Mouse (Mus musculus): ENCODE measurements at regions not wholly inside any gene's neighbourhood (a gene's known extent, or its start where the extent isn't known, plus 50 kb on each side); places are given as distances from the start of the nearest gene placed in this dataset.
A peak's percentile ranks its signal among the peaks of the same experiment; 100 is the strongest.

GRCm38 (mm10) chr13:34464221-34464620 lies 119.2 kb upstream of the Slc22a23 start:
- intact Hi-C loops (cut with DNase I), result no loop called here
- DNase-seq (ENCODE audit: low spot score in 2 of 2), result no peak

DNA sequence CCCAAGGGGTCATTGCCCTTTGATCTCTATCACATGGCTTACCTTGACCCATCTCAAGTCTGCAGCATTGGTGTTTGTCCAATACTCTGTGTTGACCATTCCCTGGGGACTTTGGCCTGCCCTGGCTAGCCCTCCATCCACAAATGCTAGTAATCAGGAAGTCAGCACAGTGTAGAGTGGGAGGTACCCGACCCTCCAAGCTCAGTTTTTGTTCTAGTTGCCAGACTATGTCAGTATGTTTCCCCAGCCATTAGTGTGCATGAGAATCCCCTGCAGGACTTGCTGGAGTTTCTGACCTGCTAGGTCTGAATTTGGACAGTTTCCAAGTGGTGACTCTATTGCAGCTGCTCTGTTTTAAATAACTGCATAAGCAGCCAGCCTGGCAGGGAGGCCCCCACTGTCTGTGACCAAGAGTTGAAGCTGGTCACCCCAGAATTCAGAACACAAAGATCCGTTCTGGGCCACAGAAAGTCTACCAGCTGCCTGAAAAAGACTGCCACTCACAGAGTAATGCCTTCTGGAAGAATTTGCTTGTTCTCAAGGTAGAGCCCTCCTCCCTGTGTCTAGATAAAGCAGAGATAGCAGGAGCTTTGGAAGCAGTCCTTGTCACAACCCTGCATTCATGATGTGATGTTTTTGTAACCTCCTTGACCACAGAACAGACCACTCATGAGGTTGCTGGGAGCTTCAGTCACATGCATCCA lies 118.0 kb upstream of the Slc22a23 start:
- intact Hi-C loops (cut with DNase I), result no loop called here
- no peak for DNase-seq (ENCODE audit: low spot score in 2 of 2)

DNA sequence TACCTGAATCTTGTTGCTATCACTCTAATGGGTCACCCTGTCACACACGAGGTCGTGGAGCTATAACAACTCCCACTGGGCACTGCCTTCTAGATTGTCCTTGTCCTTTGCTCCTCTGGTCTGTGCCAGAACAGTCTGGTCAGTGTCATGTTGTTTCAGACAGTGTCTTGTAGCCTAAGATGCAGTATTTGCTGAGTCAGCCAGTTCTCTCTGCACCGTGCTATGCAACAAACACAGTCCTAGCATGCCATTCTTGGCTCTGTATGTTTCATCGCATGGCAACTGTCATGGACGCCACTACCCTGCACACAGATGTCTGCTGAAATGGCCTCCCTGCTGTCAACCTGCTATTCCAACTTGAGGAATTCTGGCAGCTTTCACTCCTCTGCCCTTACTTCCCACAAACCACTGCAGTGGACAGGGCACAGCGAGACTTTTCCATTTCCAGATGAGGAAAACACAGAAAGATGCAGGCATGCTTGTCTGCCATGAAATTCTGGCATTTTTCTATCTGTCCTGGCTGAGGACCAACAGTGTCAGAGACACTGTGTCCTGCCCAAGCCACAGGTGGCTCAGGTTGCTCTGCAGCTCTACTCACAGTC lies 117.3 kb upstream of the Slc22a23 start:
- DNase-seq (ENCODE audit: low spot score in 2 of 2), result no peak
- intact Hi-C loops (cut with DNase I), result no loop called here

DNA sequence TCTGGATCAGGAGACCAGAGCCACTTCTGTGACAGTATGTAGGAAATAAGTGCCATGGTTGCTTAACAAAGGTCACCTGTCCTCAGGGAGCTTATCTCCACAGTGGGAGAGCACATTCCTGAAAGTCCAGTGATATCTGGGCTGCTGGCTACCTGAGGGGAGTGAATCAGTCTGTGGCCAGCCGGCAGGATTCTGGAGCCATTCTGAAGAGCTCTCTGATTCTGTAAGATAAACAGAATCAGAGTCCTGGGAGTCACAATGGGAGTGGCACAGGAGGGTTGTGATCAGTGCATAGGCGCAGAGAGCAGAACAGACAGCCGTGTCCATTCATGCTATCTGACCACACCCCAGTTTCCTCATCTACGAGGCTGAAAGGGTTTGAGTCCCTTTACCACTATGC lies 116.0 kb upstream of the Slc22a23 start:
- DNase-seq (ENCODE audit: low spot score in 2 of 2), result no peak
- intact Hi-C loops (cut with DNase I), result no loop called here

DNA sequence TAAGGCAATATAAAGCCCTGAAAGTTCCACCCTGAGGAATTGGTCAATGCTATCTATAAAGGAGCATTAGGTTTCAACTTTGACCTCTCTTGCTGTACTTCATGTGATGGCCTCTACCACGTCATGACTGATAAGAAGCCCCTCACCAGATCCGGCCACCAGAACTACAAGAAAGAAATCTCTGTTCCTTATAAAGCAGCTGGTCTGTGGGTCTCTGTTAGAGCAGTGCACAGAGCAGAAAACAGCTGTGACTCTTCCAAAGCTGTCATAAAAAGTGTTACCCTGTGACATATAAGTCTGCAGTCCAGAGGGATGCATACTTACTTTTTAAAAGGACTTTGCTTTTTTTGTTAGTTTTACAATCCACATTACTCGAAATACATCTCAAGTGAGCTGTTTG lies 111.1 kb upstream of the Slc22a23 start:
- no peak for DNase-seq (ENCODE audit: low spot score in 2 of 2)

GRCm38 (mm10) chr13:34446806-34447205 lies 101.8 kb upstream of the Slc22a23 start:
- DNase-seq (ENCODE audit: low spot score in 2 of 2), result no peak
- intact Hi-C loops (cut with DNase I), result no loop called here

More for the DNA sequence above, 111.1 kb upstream of the Slc22a23 start:
- intact Hi-C loops (cut with DNase I), result no loop called here

- DNase-seq (ENCODE audit: low spot score in 2 of 2), result no peak
- intact Hi-C loops (cut with DNase I), result no loop called here
These were observed 101.3 kb upstream of the Slc22a23 start for GRCm38 (mm10) chr13:34446327-34446726.

GRCm38 (mm10) chr13:34441347-34441746 lies 96.4 kb upstream of the Slc22a23 start:
- no peak for DNase-seq (ENCODE audit: low spot score in 2 of 2)
- intact Hi-C loops (cut with DNase I), result no loop called here

- intact Hi-C loops (cut with DNase I), result no loop called here
- DNase-seq (ENCODE audit: low spot score in 2 of 2), result no peak
These were observed 82.5 kb upstream of the Slc22a23 start for GRCm38 (mm10) chr13:34427527-34427926.

DNA sequence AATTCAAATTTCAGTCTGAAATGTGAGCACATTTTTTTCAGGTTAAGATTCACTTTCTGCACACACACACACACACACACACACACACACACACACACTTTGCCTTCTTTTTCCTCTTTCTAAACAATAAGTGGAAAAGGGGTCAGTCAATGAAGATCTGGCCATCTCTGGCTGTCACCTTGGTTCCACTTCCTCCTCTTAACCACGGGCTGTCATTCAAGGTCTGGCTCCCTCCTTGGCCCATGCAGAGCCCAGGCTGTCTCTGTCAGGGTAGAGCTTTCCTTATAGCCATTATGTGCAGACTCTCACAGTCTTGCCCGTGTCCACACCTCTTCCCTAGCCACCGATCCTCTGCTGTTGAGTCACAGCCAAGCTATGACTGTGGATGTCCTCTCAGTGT lies 79.9 kb upstream of the Slc22a23 start:
- DNase-seq (ENCODE audit: low spot score in 2 of 2), result no peak
- intact Hi-C loops (cut with DNase I), result no loop called here

DNA sequence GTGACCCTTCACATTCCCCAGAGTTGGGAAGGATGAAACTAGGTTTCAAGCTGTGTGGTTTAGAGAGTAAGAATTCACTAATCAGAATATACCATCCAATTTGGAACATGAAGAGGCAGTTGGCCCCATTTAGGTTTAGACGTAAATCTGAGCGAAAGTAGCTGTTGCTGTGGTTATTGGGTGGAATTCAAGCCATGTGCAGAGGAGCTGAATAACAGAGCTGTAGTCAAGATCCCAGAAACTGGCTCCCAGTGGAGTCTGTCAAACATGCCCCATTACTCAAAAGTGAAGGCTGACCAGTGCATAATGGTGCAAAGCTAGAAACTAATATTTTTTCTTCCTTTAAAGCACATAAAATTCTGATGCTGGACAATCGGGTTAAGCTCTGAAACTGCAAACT lies 76.7 kb upstream of the Slc22a23 start:
- DNase-seq (ENCODE audit: low spot score in 2 of 2), result no peak
- intact Hi-C loops (cut with DNase I), result no loop called here

GRCm38 (mm10) chr13:34420341-34421156 lies 75.6 kb upstream of the Slc22a23 start:
- intact Hi-C loops (cut with DNase I), result no loop called here
- no peak for DNase-seq (ENCODE audit: low spot score in 2 of 2)

DNA sequence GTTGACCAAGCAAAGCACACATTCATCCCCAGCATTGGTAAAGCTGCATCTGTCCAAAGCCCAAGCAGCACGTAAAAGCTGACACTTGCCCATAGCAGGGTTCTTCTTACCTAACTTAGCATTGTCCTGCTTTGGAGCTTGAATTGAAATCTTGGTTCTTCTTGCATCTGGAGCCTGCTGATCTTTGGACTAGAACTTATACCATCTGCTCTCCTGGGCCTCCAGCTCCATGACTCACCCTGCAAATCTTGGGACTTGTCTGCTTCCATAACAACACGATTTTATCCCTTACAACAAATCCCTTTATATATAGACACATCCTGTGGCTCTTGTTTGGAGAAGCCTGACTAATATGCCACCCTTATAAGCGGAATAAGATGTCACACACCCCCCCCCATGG lies 74.1 kb upstream of the Slc22a23 start:
- intact Hi-C loops (cut with DNase I), result no loop called here
- peak in 1 of 2 experiments; percentile 27 for DNase-seq (ENCODE audit: low spot score in 2 of 2)

GRCm38 (mm10) chr13:34416603-34417002 lies 71.6 kb upstream of the Slc22a23 start:
- no peak for DNase-seq (ENCODE audit: low spot score in 2 of 2)
- intact Hi-C loops (cut with DNase I), result no loop called here

DNA sequence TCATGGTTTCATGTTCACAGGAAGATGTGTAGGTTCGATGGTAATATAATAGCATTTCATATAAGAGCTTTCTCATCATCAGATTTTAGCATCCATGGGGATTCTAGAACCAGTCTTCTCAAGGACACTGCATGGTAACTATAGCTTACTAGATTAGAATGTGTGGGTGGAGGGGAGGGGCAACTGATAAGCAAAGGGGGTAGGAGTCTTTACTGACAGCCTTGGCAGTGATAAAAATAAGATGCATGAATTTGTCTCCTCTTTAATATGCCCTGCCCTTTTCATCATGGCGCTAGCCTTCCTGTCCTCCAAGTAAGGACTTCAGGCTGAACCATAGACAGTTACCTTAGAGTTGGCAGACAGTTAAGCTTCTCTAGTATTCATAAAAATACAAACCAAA lies 69.6 kb upstream of the Slc22a23 start:
- DNase-seq (ENCODE audit: low spot score in 2 of 2), result no peak
- intact Hi-C loops (cut with DNase I), result no loop called here

- no peak for DNase-seq (ENCODE audit: low spot score in 2 of 2)
- intact Hi-C loops (cut with DNase I), result no loop called here
These were observed 63.7 kb upstream of the Slc22a23 start for GRCm38 (mm10) chr13:34408669-34409055.

DNA sequence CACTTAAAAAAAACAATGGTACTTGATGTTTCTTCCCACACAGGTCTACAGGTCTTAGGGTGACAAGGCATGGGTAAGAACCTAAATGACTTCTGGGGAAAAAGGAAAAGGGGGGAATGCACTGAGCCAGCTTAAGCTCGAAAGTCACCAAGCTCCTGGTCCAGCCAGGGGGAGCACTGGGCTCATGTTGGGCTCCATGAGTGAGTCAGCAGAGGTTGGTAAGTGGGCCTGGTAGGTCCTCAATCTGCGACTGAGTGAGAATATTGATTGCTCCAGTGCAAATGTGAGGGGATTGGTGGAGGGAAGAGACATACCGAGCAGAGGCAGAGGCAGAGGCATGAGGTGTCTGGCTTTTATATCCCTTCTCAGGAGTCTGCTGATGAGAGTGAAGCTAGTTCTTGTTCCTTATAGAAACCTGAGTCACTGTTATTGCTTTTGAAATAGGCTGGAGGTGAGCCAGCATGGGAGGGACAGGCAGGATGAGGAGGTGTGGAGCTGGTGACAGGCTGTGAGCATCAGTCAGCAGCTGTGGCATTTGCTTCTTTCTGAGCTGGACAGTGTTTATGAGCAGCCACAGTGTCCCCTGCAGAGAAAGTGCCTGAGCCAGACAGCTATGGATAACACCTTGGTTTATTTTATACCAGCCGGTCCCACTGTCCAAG lies 63.2 kb upstream of the Slc22a23 start:
- intact Hi-C loops (cut with DNase I), result no loop called here

GRCm38 (mm10) chr13:34406291-34406690 lies 61.3 kb upstream of the Slc22a23 start:
- DNase-seq (ENCODE audit: low spot score in 2 of 2), result no peak
- intact Hi-C loops (cut with DNase I), result no loop called here

More for the DNA sequence above, 63.2 kb upstream of the Slc22a23 start:
- peak; percentile 34 to 38 for DNase-seq (ENCODE audit: low spot score in 2 of 2)

DNA sequence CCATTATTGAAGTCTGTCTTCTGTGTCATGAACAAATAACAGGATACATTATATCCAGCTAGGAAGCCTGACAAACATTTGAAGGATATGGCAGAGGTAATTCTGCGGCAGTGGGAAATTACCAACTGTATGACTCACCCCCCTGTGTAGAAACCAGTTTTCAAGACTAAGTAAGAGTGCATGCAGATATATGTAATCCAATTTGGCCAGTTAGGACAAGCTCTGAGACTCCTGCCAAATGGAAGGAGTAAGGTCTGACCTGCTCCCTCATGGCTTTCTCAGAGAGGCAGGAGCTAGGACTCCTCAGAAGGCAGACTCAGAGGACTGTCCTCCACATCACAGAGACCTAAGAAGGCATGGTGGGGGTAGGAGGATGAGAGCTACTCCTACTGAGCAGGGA lies 57.6 kb upstream of the Slc22a23 start:
- DNase-seq (ENCODE audit: low spot score in 2 of 2), result no peak
- intact Hi-C loops (cut with DNase I), result no loop called here

- intact Hi-C loops (cut with DNase I), result no loop called here
- DNase-seq (ENCODE audit: low spot score in 2 of 2), result no peak
These were observed 56.0 kb upstream of the Slc22a23 start for GRCm38 (mm10) chr13:34401031-34401430.
